Mouse (Mus musculus) monocyte, adult 5-6 weeks (primary cell): ENCODE data around the gene Ift172. TPM values are rescaled to one million over a fixed set of nuclear protein-coding genes. Genes with fewer than 3 reads are reported as not detected.

Experiments
- ATAC-seq: fragments of 153-309, 156-312 bp; replicated peaks from 2 replicates; pipeline ENCODE4 v1.8.0; 2017; ENCODE audit warnings: mild to moderate bottlenecking; ENCODE audit not compliant: low TSS enrichment, insufficient number of reproducible peaks, severe bottlenecking, poor library complexity, low FRiP score
- total RNA-seq: library from RNA; stranded (forward); fragments of 200-1000, 200-491, 200-594 nt; gene quantifications from 3 replicates; pipeline ENCODE4 v1.2.3, GENCODE M21; 2017

Ift172 gene
- 18.6 to 39.4 TPM (median 21.2 TPM) in 3 replicates for total RNA-seq

GRCm38 (mm10) chr5:31290521-31291360 is at the start of gene Ift172:
Gene Ift172, minus strand, starts transcription at chr5:31291116.
- peak; percentile 95 for ATAC-seq

GRCm38 (mm10) chr5:31328255-31328654 is 37.3 kb upstream of the Ift172 start:
- no peak for ATAC-seq

DNA sequence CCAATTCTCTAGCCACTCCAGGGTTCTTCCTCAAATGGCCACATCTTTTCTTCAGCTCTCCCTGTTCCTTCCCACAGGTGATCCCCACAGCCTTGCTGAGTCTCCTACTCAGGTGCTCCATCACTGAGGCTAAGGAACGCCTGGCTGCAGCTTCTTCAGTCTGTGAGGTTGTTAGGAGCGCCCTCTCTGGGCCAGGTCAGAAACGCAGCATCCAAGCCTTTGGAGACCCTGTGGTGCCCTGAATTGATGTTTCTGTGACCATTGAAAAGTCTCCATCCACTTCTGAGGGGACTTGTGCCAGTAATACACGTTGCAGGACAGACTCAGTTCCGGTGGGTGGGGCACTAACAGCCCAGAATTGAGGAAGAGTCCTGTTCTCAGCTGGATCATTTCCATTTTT is 35.9 kb upstream of the Ift172 start:
- ATAC-seq = no peak

GRCm38 (mm10) chr5:31324085-31324484 is 33.2 kb upstream of the Ift172 start:
- no peak for ATAC-seq

- ATAC-seq = no peak
These were observed 31.9 kb upstream of the Ift172 start for GRCm38 (mm10) chr5:31322776-31323175.

DNA sequence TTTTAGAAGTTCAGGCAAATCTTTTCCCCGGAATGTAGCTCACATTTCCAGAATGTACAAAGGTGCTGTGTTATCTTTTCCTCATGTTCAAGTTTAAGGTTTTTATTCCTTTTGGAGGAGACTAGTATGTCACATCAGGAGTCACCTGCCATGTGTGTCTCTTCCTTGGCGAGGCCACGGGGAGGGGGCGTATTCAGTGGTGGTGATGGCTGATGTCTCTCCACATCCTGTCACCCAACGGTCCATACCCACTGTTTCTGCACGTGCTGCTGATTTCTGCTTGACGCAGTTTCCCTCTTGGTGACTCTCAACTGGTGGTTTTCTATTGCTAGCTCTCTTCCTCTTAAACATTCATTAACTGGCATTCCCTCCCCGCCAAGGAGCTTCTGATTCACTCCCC is 21.9 kb upstream of the Ift172 start:
- ATAC-seq = no peak

GRCm38 (mm10) chr5:31303093-31303492 is 12.2 kb upstream of the Ift172 start:
- no peak for ATAC-seq

DNA sequence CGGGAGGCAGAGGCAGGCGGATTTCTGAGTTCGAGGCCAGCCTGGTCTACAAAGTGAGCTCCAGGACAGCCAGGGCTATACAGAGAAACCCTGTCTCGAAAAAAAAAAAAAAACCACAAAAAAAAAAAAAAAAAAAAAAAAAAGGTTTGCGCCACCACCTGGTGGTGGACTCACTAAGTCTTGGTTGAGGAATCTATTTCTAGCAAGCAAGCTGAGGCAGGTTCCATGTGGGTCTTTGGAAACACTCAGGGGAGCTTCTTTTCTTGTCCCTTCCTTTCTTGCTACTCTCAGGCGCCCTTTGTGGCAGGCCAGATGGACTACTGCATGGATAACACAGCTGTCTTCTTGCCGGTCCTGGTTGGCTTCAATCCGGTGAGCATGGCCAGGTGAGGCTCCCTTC is 10.9 kb upstream of the Ift172 start:
- no peak for ATAC-seq

DNA sequence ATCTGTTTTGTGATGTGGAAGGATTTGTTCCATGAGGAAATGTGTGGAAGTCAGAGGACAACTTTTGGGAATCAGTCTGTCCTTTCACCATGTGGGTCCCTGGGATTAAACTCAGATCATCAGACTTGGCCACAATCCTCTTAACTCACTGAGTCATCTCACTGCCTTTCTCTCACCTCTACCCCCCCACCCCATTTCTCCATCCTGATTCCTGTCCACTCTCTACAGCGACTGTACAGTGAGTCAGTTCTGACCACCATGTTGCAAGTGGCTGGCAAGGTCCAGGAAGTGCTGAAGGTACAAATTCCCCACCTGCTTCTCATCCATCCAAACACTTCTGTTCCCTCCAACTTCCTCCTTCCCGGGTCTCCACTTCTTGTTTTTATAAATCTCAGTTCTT is 7.6 kb upstream of the Ift172 start:
- no peak for ATAC-seq

DNA sequence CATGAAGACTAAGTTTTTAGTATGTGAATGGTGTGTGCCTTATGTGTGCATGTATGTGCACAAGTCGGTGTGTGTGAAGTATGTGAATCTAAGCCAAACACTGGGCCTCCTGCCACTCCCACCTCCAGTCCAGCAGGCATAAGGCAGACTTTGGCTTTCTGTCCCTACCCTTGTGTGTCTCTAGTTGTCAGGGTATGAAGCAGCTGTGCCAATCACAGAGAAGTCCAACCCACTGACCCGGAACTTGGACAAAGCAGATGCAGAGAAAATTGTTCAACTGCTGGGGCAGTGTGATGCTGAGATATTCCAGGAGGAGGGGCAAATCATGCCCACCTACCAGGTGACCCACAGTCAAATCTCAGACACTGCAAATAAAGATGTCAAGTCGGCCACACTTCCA is 7.1 kb upstream of the Ift172 start:
- no peak for ATAC-seq

DNA sequence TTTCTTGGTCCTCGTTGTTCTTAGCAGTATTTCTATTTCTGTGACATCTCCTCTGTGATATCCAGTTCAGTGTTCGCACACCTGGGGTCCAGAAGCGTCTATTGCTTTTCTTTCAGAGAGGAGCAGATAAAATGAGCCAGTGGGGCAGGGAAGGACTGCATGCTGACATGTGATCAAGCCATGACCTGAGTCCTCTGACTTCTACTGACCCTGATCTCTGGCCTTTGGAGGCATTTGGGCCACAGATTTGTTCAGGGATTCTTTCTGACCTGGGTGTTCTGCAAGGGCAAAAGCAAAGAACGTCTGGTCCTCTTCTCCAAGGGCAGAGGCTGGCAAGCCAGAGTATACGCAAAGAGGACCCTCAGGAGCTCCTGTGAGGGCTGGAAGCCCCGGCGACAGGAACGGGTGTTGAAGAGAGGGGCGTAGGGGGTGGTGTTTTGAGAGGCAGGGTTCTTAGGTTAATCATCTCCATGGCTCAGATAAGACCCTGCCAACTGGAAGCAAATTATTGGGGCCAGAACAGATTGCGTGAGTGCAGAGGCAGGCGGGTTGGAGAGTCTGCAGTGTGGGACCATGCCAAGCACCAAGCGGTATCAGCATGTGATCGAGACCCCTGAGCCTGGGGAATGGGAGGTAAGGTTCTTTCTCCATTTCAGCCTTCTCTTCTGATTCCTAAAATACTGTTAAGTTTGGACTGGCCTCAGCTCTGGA is 6.3 kb upstream of the Ift172 start, which contains the start of gene Gckr:
Gene Gckr, plus strand, starts transcription at position 397 of the 711 bp plus-strand sequence.
- no peak for ATAC-seq

DNA sequence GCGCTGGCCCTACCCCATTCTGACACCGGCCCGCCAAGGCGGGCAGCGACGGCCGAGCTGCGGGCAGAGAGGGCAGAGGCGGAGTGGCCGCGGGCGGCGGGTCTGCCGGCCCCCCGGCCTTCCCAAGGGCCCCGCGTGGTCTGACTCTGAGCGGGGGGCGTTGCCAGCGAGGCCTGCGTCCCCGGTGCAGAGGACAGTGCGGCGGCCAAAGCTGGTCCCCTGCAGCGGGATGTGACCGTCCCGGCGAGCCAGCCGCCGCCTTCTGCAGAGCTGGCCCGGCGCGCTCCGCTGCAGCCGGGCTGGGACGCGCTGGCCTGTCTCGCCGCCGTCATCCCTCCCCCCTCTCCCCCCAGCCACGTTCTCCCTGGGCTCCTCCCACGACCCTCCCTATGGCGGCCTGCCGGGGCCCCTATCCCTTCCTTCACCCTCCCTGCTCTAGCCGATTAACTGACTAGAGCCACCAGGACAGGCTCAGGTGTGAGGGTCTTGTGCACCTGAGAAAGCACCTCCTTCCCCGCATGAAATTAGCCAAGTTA is 4.8 kb upstream of the Ift172 start, which contains the start of gene Fndc4:
Gene Fndc4, minus strand, starts transcription at position 475 of the 536 bp plus-strand sequence.
- no peak for ATAC-seq

GRCm38 (mm10) chr5:31294964-31295605 is 4.2 kb upstream of the Ift172 start:
- no peak for ATAC-seq

- ATAC-seq = no peak
These were observed 409 bp upstream of the Ift172 start for GRCm38 (mm10) chr5:31291361-31291688.

DNA sequence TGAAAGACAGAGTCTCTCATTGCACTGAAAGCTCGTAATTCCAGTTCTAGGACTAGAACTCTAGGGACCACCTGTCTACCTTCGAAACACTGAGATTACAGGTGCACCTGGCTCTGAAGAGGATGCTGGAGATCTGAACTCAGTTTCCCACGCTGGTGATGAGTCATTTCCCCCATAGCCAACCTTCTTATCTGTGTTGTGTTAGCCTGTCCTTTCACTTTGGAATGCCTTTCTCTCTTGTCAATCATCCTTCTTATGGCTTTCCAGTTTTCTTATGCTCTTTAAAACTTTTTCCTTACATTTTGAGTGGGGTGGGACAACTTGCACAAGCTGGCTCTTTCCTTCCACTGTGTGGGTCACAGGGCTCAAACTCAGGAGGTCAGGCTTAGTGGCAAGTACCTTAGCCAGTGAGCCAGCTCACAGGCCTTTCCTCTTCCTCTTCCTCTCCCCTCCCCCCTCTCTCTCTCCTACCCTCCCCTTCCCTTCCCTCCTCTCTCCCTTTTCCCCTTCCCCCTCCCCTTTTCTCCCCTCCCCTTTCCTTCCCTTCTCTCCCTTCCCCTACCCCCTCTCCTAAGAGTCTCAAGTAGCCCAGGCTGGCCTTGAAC is 1.2 kb downstream of the Ift172 start:
- no peak for ATAC-seq

DNA sequence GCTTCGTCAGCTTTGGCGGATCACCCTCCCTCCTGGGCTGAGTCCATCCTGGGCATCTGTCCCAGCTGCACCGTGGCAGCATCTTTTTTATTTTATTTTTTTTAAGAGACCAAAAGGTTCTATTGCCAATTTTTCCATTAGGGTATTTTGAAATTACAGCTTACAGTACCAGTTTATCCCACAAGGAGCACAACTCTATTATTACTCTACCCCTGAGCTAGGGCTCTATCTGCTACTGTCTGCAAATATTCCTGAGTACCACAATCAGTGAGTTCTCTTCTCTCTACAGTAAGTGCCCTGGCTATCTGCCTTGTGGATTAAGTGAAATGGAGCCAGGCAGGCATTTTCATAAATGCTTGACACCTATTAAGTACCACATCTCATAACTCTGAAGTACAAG is 2.3 kb downstream of the Ift172 start:
- no peak for ATAC-seq

DNA sequence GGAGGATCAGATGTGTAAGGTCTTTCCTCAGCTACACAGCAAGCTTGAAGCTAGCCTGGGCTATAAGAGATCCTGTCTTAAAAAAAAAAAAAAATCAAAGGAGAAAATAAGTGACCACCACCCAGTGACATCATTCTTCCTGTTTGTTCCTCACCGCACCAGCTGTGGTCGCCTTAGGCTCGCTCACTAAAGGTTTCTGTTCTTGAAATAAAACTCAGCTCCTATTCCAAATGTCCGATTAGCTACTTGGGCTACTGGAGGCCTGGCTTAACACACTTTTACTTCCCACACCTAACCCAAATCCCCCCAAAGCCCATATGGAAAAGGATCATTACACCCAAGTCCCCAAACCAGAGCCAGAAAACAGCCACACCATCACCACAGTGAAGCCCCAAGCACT is 2.7 kb downstream of the Ift172 start:
- ATAC-seq = 0 out of 2 replicates have a peak, but pooled peaks have one; percentile 25

GRCm38 (mm10) chr5:31279245-31279988 is 11.5 kb downstream of the Ift172 start:
- 0 out of 2 replicates have a peak, but pooled peaks have one; percentile 9 for ATAC-seq
